Mouse (Mus musculus) mammary gland, adult 2 months (tissue): ENCODE data around the gene Ncbp1. TPM values are rescaled to one million over a fixed set of nuclear protein-coding genes. Genes with fewer than 3 reads are reported as not detected.

ENCODE experiments used
- polyA plus RNA-seq: library from polyadenylated mRNA; depleted of rRNA; stranded (reverse); fragments of >200 nt; gene quantifications from 2 replicates; pipeline ENCODE4 v1.2.3, GENCODE M21; 2012; ENCODE audit warnings: low replicate concordance; rRNA removed

Gene Ncbp1
- 15.1 and 27.6 TPM in 2 replicates for polyA plus RNA-seq

DNA sequence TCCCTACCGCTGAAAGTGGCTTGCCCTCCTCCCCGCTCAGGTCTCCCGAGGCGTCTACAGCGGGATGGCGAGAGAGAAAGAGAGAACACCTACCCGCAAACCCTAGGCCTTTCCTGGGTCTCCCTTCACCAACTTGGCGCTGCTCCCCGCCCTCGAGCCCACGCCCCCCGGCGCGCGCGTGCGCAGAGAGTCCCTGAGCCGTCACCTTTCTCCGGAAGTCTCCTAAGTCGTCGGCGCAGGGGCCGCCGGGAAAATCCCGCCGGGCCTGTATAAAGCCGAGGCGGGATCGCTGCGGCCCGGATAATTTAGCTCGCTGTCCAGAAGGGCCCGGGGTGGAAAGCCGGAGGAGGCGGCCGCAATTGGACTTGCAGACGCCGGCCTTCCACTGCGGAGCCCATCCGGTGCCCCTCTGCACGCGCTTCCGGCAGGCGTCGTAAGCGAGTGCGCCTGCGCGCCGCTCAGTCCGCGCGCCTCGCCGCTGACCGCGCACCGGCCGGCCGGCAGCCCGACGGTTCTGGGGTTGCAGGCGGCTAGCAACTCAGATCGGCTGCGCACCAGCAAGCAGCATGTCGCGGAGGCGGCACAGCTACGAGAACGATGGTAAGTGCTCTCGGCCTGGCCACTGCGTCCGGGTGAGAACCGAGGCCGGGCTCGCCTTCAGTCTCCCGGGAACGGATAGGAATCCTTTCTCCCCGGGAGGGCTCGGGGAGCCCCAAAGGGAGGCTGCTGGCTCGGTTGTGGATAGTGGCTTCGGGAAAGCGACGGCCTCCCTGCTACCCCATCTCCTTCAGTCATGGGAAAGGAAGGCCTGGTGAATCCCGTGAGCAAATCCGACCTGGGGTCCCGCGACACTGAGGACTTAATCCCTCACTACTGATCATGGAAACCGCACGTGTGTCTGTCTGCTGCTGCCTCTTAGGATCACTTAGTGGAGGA is at the start of gene Ncbp1, which contains the start of gene Tstd2:
Gene Ncbp1 (plus strand): TSS at position 327 of the 936 bp plus-strand sequence.
Gene Tstd2 (minus strand): TSS at position 408 of the 936 bp plus-strand sequence.

DNA sequence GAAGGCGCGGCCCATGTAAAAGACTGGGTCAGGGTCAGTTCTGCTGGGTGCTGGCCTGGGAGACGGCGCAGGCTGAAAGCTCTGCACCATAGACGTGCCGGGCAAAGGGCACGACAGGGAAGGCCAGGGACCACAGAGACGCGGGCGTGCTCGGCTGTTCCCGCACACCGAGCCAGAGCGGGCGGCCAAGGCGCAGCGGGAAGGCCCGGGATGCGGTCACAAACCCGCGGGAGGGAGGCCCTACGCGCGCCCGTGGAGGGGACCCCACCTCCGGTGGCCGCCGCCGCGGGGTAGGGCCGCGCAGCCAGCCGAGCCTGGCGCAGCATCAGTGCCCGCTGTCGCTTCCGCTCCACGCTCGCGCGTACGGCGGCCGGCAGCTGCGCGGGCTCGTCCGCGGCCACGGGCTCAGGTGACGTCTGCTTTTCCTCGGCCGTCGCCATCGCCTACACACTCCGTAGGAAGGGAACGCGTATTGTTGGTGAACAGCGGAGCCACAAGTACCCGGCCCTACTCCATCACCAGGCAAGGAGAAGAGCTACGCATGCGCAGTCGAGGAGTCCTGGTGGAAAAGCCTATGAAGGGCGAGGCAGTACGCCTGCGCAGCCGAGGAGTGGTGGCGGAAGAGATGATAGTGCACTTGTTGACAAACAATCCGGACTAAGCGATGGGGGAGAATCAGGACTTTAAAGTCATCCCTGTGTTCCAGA is 57.5 kb downstream of the Ncbp1 start, which contains the start of gene Xpa:
Gene Xpa (minus strand): TSS at position 531 of the 707 bp plus-strand sequence.

Other genes starting within 250 kb of the Ncbp1 start
- gene Ccdc180, start 248.3 kb upstream of the Ncbp1 start, polyA plus RNA-seq: 0.04 TPM in 1 of 2 replicates, not detected in the other
- 7.6 and 14.7 TPM in 2 replicates for gene Tdrd7, start 173.3 kb upstream of the Ncbp1 start, polyA plus RNA-seq
- gene Tmod1, start 99.7 kb upstream of the Ncbp1 start, polyA plus RNA-seq: 0.92 and 24.9 TPM in 2 replicates
- gene Tstd2, start 81 bp downstream of the Ncbp1 start, polyA plus RNA-seq: 11.9 and 21.1 TPM in 2 replicates
- gene Xpa, start 57.7 kb downstream of the Ncbp1 start, polyA plus RNA-seq: 8.7 and 31.2 TPM in 2 replicates
- gene Foxe1, start 205.0 kb downstream of the Ncbp1 start, polyA plus RNA-seq: 0.04 TPM in 1 of 2 replicates, not detected in the other